Mouse (Mus musculus) stomach, postnatal 0 days (tissue): ENCODE results near the gene Foxred1. TPM values are rescaled to one million over a fixed set of nuclear protein-coding genes. Genes with fewer than 3 reads are reported as not detected.

ENCODE experiments used
- ATAC-seq: fragments of 200-750 bp; cut with Nextera tagmentation; 2 replicates; pipeline ENCODE4 v1.8.0; 2017; ENCODE audit not compliant: low FRiP score, low TSS enrichment
- DNase-seq: peaks from one replicate; pipeline ENCODE4 v3.0.0-alpha.2; 2016; ENCODE audit warnings: low spot score
- H3K27ac ChIP-seq: fragments of 300-500 bp; sonication (generic); replicated peaks from 2 replicates; pipeline ENCODE4 v1.5.1; 2014; ENCODE audit warnings: mild to moderate bottlenecking, control low read depth
- H3K27me3 ChIP-seq: fragments of 300-500 bp; sonication (generic); 2 replicates; pipeline ENCODE4 v1.6.1; 2014; ENCODE audit warnings: low read length; ENCODE audit not compliant: control insufficient read depth, insufficient read depth
- H3K36me3 ChIP-seq: fragments of 300-500 bp; sonication (generic); 2 replicates; pipeline ENCODE4 v1.6.1; 2014; ENCODE audit warnings: low read length, mixed read lengths; ENCODE audit not compliant: control insufficient read depth, insufficient read depth
- H3K4me1 ChIP-seq: fragments of 300-500 bp; sonication (generic); replicated peaks from 2 replicates; pipeline ENCODE4 v1.6.1; 2014; ENCODE audit warnings: antibody characterized with exemption; ENCODE audit not compliant: control insufficient read depth, insufficient read depth
- H3K4me2 ChIP-seq: fragments of 300-500 bp; sonication (generic); replicated peaks from 2 replicates; pipeline ENCODE4 v1.6.1; 2014; ENCODE audit warnings: low read depth, mild to moderate bottlenecking, control low read depth, moderate library complexity
- H3K4me3 ChIP-seq: fragments of 300-500 bp; sonication (generic); 2 replicates; pipeline ENCODE4 v1.5.1; 2014; ENCODE audit warnings: low read depth, low read length, control low read depth
- H3K9ac ChIP-seq: fragments of 300-500 bp; sonication (generic); 2 replicates; pipeline ENCODE4 v1.6.1; 2014; ENCODE audit warnings: mild to moderate bottlenecking, low read length, control low read depth, mixed read lengths
- H3K9me3 ChIP-seq: fragments of 300-500 bp; sonication (generic); 2 replicates; pipeline ENCODE4 v1.6.1; 2016; ENCODE audit warnings: low read length; ENCODE audit not compliant: control insufficient read depth
- CTCF ChIP-seq: IDR thresholded peaks from 2 replicates; pipeline ENCODE4 v1.5.1; 2016; ENCODE audit warnings: antibody characterized with exemption, low read depth, mild to moderate bottlenecking, moderate library complexity
- EP300 ChIP-seq: optimal IDR thresholded peaks from 2 replicates; pipeline ENCODE3; 2016; ENCODE audit warnings: antibody characterized with exemption
- WGBS: fragments of 180-500 bp; shearing (Covaris S2); extraction: QIAGEN DNeasy Blood & Tissue Kit; methylation state at CpG from one replicate; pipeline ENCODE4 v1.1.7; 2014; 5-methylcytosine and 5-hydroxymethylcytosine counted together
- polyA plus RNA-seq: library from polyadenylated mRNA; unstranded; fragments of >200 nt; fragmentation: Nextera tagmentation; extraction: Ambion mirVana; gene quantifications from 2 replicates; pipeline ENCODE4 v1.2.1, GENCODE M21; 2015

Gene Foxred1
- polyA plus RNA-seq, result 28.9 and 29.9 TPM in 2 replicates

DNA sequence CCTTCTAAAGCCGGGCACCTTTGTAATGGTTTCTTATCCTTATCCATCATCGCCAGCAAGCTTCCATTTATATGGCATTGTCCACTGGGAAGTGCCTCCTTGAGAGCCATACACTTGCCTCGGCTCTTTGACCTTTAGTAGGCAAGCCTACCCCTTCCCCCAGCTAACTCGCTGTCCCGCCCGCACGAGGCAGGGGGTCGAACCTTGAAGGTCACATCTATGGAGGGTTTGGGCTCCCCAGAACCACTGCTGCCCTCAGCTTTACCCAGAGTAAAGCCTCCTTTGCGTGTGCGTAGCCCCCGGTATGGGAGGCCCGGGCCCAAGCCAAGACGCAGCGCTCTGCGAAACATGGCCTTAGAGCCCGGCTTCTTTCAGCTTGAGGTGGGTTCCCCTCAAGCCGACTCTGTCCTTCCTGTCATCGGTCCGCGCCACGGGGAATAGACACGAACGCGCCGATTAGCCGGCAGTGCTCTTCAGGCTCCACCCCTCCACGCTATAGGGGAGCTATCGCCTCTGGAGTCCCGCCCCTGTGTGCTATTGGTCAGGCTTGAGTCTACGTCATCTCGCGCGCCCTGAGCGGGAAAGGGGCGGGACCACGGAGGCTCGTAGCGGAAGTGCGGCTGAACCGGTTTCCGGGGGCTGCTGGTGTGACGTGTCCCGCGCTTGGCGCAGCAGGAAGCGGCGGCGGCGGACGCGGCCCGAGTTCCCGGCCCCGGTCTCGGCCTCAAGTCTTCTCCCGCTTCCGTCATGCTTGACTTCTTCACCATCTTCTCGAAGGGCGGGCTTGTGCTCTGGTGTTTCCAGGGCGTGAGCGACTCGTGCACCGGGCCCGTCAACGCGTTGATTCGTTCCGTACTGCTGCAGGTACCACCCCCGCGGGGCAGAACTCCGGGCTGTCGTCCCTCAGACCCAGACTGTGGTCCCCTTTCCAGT lies at the start of gene Foxred1:
TSS of gene Foxred1 (minus strand) at position 514 of the 933 bp plus-strand sequence.
- peak within 1 kb of the TSS; percentile 95 for H3K9ac ChIP-seq
- no peaks in the 10 kb centered on the region for H3K27me3 ChIP-seq
- peak; percentile 99 for DNase-seq
- no peaks in the 10 kb centered on the region for H3K4me1 ChIP-seq
- under 1% methylated on average over 72 of the region's 72 CpGs for WGBS
- peak; percentile 99 for ATAC-seq
- H3K4me3 ChIP-seq, result peak within 1 kb of the TSS; percentile 96
- H3K4me2 ChIP-seq, result peak within 1 kb of the TSS; percentile 98
- TF ChIP-seq CTCF, result no peak
- no peak for TF ChIP-seq EP300
- H3K36me3 ChIP-seq, result peaks cover 30% of the 10 kb centered on the region
- H3K9me3 ChIP-seq, result no peaks in the 10 kb centered on the region
- peak within 1 kb of the TSS; percentile 96 for H3K27ac ChIP-seq

DNA sequence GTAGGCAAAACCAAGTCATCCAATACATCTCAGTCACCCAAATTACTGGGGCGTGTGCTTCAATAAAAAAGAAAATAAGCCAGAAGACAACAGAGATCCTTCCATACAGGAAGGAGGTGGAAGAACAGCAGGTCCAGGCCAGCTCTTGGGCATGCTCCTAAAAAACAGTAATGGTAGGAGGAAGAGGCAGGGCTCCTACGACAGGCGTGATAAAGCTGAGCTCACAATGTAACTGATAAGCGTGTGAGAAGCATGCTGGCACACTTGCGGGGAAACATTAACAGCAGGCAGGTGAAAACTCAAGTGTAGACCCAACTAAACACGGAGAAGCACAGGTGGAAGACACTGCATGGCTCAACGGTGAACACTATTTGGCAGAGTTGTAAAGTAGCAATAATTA lies 46.5 kb upstream of the Foxred1 start:
- no peak overlapping the region for H3K4me3 ChIP-seq
- H3K27me3 ChIP-seq, result no peaks in the 10 kb centered on the region
- H3K9ac ChIP-seq, result no peak overlapping the region
- H3K36me3 ChIP-seq, result no peaks in the 10 kb centered on the region
- ATAC-seq (peak; percentile 57), DNase-seq (no peak)
- no peak overlapping the region for H3K4me2 ChIP-seq
- H3K9me3 ChIP-seq, result no peaks in the 10 kb centered on the region
- 64% methylated on average over 7 of the region's 7 CpGs for WGBS
- no peak overlapping the region for H3K27ac ChIP-seq
- no peak for TF ChIP-seq EP300
- TF ChIP-seq CTCF, result no peak
- H3K4me1 ChIP-seq, result no peaks in the 10 kb centered on the region

DNA sequence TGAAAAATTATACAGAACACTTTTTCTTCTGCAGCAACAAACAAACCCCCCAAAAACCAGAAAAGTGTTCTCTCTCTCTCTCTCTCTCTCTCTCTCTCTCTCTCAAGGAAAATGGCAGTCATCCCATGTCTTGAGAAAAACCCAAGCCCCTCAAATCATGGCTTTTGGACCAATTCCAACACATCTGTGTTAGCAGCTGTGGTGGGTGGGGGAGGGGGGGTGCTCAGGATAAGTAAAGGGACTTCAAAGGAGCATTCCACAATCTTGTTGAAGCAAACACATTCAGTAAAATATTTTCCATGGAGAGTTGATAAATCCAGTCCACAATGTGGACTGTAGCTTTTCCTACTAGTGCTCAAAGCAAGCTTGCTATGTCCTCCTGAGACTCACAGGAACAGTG lies 38.6 kb upstream of the Foxred1 start:
- DNase-seq, result no peak
- H3K4me2 ChIP-seq, result no peak overlapping the region
- no peaks in the 10 kb centered on the region for H3K27me3 ChIP-seq
- no peak overlapping the region for H3K4me3 ChIP-seq
- H3K9ac ChIP-seq, result no peak overlapping the region
- no peak overlapping the region for H3K27ac ChIP-seq
- no peaks in the 10 kb centered on the region for H3K9me3 ChIP-seq
- no peak for ATAC-seq
- TF ChIP-seq CTCF (no peak), EP300 (no peak)
- H3K4me1 ChIP-seq, result no peaks in the 10 kb centered on the region
- no peaks in the 10 kb centered on the region for H3K36me3 ChIP-seq

DNA sequence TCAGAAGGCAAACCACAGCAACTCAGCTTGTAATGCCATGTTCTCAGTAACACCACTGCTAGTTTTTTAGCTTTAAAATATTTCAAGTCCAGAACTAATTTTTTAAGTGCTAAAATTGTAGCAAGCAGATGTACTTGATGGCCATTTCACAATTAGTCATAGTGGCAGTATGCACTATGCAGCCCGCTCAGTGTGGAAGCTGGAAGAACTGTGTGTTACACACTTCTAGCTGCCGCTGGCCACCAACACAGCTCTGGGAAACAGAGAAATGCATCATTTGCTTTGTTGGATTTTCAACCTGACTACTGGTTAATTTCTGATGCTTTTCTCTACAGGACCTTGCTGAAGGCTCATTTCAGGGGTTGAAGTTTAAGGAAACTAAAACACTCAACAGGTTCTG lies 36.5 kb upstream of the Foxred1 start:
- no peaks in the 10 kb centered on the region for H3K27me3 ChIP-seq
- H3K4me2 ChIP-seq, result no peak overlapping the region
- H3K27ac ChIP-seq, result peak overlapping the region; percentile 45; the same call in 1 of the 2 replicates
- no peaks in the 10 kb centered on the region for H3K4me1 ChIP-seq
- no peaks in the 10 kb centered on the region for H3K36me3 ChIP-seq
- no peak for ATAC-seq
- TF ChIP-seq CTCF (no peak), EP300 (no peak)
- no peaks in the 10 kb centered on the region for H3K9me3 ChIP-seq
- no peak for DNase-seq
- no peak overlapping the region for H3K9ac ChIP-seq
- WGBS, result 64% methylated on average over 2 of the region's 2 CpGs
- H3K4me3 ChIP-seq, result no peak overlapping the region

DNA sequence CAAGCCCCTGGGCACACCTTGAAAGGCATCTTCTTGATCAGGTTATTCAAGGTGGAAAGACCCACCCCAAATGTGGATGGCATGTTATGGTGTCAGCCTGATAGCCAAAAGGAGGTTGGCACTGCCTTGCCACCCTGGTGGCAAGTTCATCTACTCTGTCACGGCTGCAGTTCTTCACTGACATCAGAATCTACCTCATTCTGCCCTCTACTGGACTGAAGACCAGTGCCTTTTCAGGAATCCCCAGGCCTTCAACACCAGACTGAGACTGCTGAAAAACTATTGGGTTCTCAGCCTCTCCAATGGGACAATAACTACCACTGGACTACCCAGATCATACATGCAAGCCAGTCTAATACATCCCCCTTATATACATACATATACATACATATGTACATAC lies 28.9 kb upstream of the Foxred1 start:
- 61% methylated on average over 1 of the region's 1 CpGs for WGBS
- H3K27me3 ChIP-seq, result no peaks in the 10 kb centered on the region
- H3K9ac ChIP-seq, result no peak overlapping the region
- H3K4me2 ChIP-seq, result no peak overlapping the region
- H3K4me1 ChIP-seq, result no peaks in the 10 kb centered on the region
- no peak overlapping the region for H3K4me3 ChIP-seq
- H3K36me3 ChIP-seq, result no peaks in the 10 kb centered on the region
- H3K27ac ChIP-seq, result no peak overlapping the region
- TF ChIP-seq EP300, result no peak
- peak; percentile 38 for TF ChIP-seq CTCF
- DNase-seq (no peak), ATAC-seq (no peak)
- no peaks in the 10 kb centered on the region for H3K9me3 ChIP-seq

DNA sequence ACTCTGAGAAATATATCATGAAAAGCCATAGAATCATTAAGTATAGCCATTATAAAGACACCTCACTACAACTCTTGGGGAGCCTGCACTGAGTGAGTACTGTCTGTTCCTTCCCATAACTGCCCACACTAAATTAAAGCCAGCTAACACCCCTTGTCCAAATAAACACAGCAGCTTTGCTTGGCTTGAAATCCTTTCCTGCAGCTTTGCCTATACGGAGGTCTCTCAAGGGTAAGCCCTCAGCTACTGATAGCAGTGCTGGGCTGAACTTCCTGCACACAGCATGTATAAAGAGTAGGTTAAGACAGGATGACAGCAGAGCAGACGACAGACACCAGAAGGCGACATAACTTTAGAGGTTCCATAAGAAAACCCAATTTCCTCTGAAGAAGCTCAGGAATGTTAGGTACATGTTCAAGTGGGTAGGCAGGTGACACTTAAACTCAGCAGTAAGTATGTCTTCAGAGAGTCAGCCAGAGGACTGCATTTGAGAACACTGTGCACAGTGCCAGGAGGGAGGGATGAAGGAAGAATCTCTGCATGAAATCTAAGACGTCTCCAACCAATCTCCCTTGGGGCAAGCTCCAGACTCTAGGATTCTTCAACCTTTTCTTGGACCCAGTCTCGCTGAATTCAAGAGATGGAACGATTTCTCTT lies 28.2 kb upstream of the Foxred1 start:
- ATAC-seq (no peak), DNase-seq (no peak)
- H3K27me3 ChIP-seq, result no peaks in the 10 kb centered on the region
- no peak overlapping the region for H3K27ac ChIP-seq
- no peaks in the 10 kb centered on the region for H3K36me3 ChIP-seq
- 59% methylated on average over 6 of the region's 6 CpGs for WGBS
- TF ChIP-seq EP300, result no peak
- no peak for TF ChIP-seq CTCF
- no peak overlapping the region for H3K9ac ChIP-seq
- H3K4me2 ChIP-seq, result no peak overlapping the region
- no peak overlapping the region for H3K4me3 ChIP-seq
- no peaks in the 10 kb centered on the region for H3K9me3 ChIP-seq
- no peaks in the 10 kb centered on the region for H3K4me1 ChIP-seq
